Mouse (Mus musculus): ENCODE measurements around the gene Tac4. TPM values are rescaled to one million over a fixed set of nuclear protein-coding genes. Genes with fewer than 3 reads are reported as not detected.

Gene Tac4
- polyA plus RNA-seq, 1 experiment from 2014 or later = 0.29 TPM

GRCm38 (mm10) chr11:95310648-95311424 lies 49.5 kb downstream of the Tac4 start:
- H3K27me3 ChIP-seq (ENCODE audit: control insufficient read depth, insufficient read depth, low read length) = no peaks in the 10 kb centered on the region
- no peaks in the 10 kb centered on the region for H3K36me3 ChIP-seq (ENCODE audit: control insufficient read depth, insufficient read depth, low read length)
- ATAC-seq (replicated peaks; ENCODE audit: low FRiP score) (peak; percentile 4; the same call in 1 of the 2 replicates), DNase-seq (ENCODE audit: low spot score) (peak; percentile 57)
- H3K4me2 ChIP-seq (ENCODE audit: low read depth, low read length, severe bottlenecking) = peak overlapping the region; percentile 79
- no peaks in the 10 kb centered on the region for H3K9me3 ChIP-seq (ENCODE audit: control insufficient read depth, low read length)
- 5% methylated on average over 17 of the region's 17 CpGs for WGBS
- peaks cover 8% of the 10 kb centered on the region; the same call in 1 of the 2 replicates for H3K4me1 ChIP-seq (replicated peaks; ENCODE audit: control insufficient read depth, insufficient read depth, low read length)
- peak overlapping the region; percentile 69 for H3K9ac ChIP-seq (ENCODE audit: low read length)
- H3K27ac ChIP-seq (ENCODE audit: low read depth, low read length) = peak overlapping the region; percentile 61
- H3K4me3 ChIP-seq (ENCODE audit: low read depth, low read length) = peak overlapping the region; percentile 90

- Histone ChIP-seq H3K36me3 (ENCODE audit: control insufficient read depth, insufficient read depth, low read length) (no peaks in the 10 kb centered on the region), H3K9ac (ENCODE audit: low read length) (no peak overlapping the region), H3K27me3 (ENCODE audit: control insufficient read depth, insufficient read depth, low read length) (no peaks in the 10 kb centered on the region), H3K4me2 (ENCODE audit: low read depth, low read length, severe bottlenecking) (peak overlapping the region; percentile 79), H3K4me1 (replicated peaks; ENCODE audit: control insufficient read depth, insufficient read depth, low read length) (peaks cover 8% of the 10 kb centered on the region; the same call in 1 of the 2 replicates), H3K9me3 (ENCODE audit: control insufficient read depth, low read length) (no peaks in the 10 kb centered on the region), H3K4me3 (ENCODE audit: low read depth, low read length) (peak overlapping the region; percentile 90; the same call in 1 of the 2 replicates), H3K27ac (ENCODE audit: low read depth, low read length) (no peak overlapping the region)
- ATAC-seq (replicated peaks; ENCODE audit: low FRiP score) = no peak
- WGBS = 14% methylated on average over 5 of the region's 5 CpGs
- no peak for DNase-seq (ENCODE audit: low spot score)
These were observed 50.1 kb downstream of the Tac4 start for GRCm38 (mm10) chr11:95311425-95311807.

GRCm38 (mm10) chr11:95315215-95315955 lies 54.1 kb downstream of the Tac4 start:
- Histone ChIP-seq H3K27me3 (ENCODE audit: control insufficient read depth, insufficient read depth, low read length) (no peaks in the 10 kb centered on the region), H3K4me1 (replicated peaks; ENCODE audit: control insufficient read depth, insufficient read depth, low read length) (peaks cover 7% of the 10 kb centered on the region; the same call in 1 of the 2 replicates), H3K36me3 (ENCODE audit: control insufficient read depth, insufficient read depth, low read length) (no peaks in the 10 kb centered on the region), H3K27ac (ENCODE audit: low read depth, low read length) (no peak overlapping the region), H3K4me2 (ENCODE audit: low read depth, low read length, severe bottlenecking) (no peak overlapping the region), H3K9me3 (ENCODE audit: control insufficient read depth, low read length) (no peaks in the 10 kb centered on the region), H3K9ac (ENCODE audit: low read length) (no peak overlapping the region), H3K4me3 (ENCODE audit: low read depth, low read length) (no peak overlapping the region)
- 84% methylated on average over 7 of the region's 7 CpGs for WGBS
- DNase-seq (ENCODE audit: low spot score) (no peak), ATAC-seq (replicated peaks; ENCODE audit: low FRiP score) (no peak)

- WGBS = 87% methylated on average over 9 of the region's 9 CpGs
- DNase-seq (ENCODE audit: low spot score) (no peak), ATAC-seq (replicated peaks; ENCODE audit: low FRiP score) (no peak)
- Histone ChIP-seq H3K27ac (ENCODE audit: low read depth, low read length) (no peak overlapping the region), H3K4me3 (ENCODE audit: low read depth, low read length) (no peak overlapping the region), H3K9ac (ENCODE audit: low read length) (no peak overlapping the region), H3K4me1 (replicated peaks; ENCODE audit: control insufficient read depth, insufficient read depth, low read length) (no peaks in the 10 kb centered on the region), H3K27me3 (ENCODE audit: control insufficient read depth, insufficient read depth, low read length) (no peaks in the 10 kb centered on the region), H3K9me3 (ENCODE audit: control insufficient read depth, low read length) (no peaks in the 10 kb centered on the region), H3K4me2 (ENCODE audit: low read depth, low read length, severe bottlenecking) (no peak overlapping the region), H3K36me3 (ENCODE audit: control insufficient read depth, insufficient read depth, low read length) (no peaks in the 10 kb centered on the region)
These were observed 56.8 kb downstream of the Tac4 start for GRCm38 (mm10) chr11:95318116-95318515.

Other genes with a start within 250 kb of the Tac4 start
- 16.5 and 17.4 TPM in 2 replicates for gene Pdk2, start 220.2 kb upstream of the Tac4 start, polyA plus RNA-seq (2014; fragmentation: Nextera tagmentation; extraction: Ambion mirVana)
- gene Itga3, start 184.7 kb upstream of the Tac4 start, polyA plus RNA-seq (2014; fragmentation: Nextera tagmentation; extraction: Ambion mirVana) = 4.4 and 5.4 TPM in 2 replicates
- gene Dlx3, start 141.4 kb upstream of the Tac4 start, polyA plus RNA-seq (2014; fragmentation: Nextera tagmentation; extraction: Ambion mirVana) = 1.4 TPM in 2 replicates
- 0.23 and 0.29 TPM in 2 replicates for gene Dlx4, start 115.3 kb upstream of the Tac4 start, polyA plus RNA-seq (2014; fragmentation: Nextera tagmentation; extraction: Ambion mirVana)
- gene Kat7, start 48.7 kb downstream of the Tac4 start, polyA plus RNA-seq (2014; fragmentation: Nextera tagmentation; extraction: Ambion mirVana) = 85.3 and 94.0 TPM in 2 replicates
- 8.9 and 10.1 TPM in 2 replicates for gene Fam117a, start 75.5 kb downstream of the Tac4 start, polyA plus RNA-seq (2014; fragmentation: Nextera tagmentation; extraction: Ambion mirVana)
- gene Slc35b1, start 123.2 kb downstream of the Tac4 start, polyA plus RNA-seq (2014; fragmentation: Nextera tagmentation; extraction: Ambion mirVana) = 116 and 118 TPM in 2 replicates
- 144 and 146 TPM in 2 replicates for gene Spop, start 152.6 kb downstream of the Tac4 start, polyA plus RNA-seq (2014; fragmentation: Nextera tagmentation; extraction: Ambion mirVana)

Measured in forebrain, embryonic 11.5 days (tissue).